Mouse (Mus musculus) stomach, postnatal 0 days (tissue): Measurements from ENCODE around the gene Serpina3m.
"Not testable (repeated sequence)": the region's sequence is repeated elsewhere in the genome, so short reads cannot be mapped to it uniquely, and the experiment has no call there.

Experiments used
- CTCF ChIP-seq: IDR thresholded peaks from 2 replicates; pipeline ENCODE4 v1.5.1; 2016; ENCODE audit warnings: antibody characterized with exemption, low read depth, mild to moderate bottlenecking, moderate library complexity
- EP300 ChIP-seq: optimal IDR thresholded peaks from 2 replicates; pipeline ENCODE3; 2016; ENCODE audit warnings: antibody characterized with exemption

DNA sequence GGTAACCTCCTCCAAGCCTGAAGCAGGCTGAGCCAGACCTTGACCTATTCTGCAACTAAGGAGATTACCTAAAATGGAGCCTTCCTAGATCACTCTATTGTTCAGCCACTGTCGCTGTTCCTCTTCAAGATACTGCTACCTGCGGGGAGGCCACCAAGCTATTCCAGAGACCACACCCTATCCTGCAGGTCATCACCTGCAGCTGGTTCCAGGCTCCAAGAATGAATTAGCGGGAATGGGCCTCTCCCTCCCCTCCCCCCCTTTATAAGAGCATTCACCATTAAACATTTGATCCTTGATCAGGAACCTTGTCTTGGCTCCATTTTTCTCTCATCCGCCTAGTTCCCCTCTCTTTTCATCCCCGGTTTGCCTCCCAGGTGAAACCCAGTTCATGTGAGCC, 38.9 kb downstream of the Serpina3m start:
- not testable (repeated sequence) for TF ChIP-seq EP300, CTCF
